Mouse (Mus musculus) monocyte, adult 5-6 weeks (primary cell): ENCODE results near the gene Acadvl. TPM values are rescaled to one million over a fixed set of nuclear protein-coding genes. Genes with fewer than 3 reads are reported as not detected.
"Not testable (repeated sequence)": the region's sequence is repeated elsewhere in the genome, so short reads cannot be mapped to it uniquely, and the experiment has no call there.

ENCODE experiments used
- ATAC-seq: fragments of 153-309, 156-312 bp; replicated peaks from 2 replicates; pipeline ENCODE4 v1.8.0; 2017; ENCODE audit warnings: mild to moderate bottlenecking; ENCODE audit not compliant: low TSS enrichment, insufficient number of reproducible peaks, severe bottlenecking, poor library complexity, low FRiP score
- total RNA-seq: library from RNA; stranded (forward); fragments of 200-1000, 200-491, 200-594 nt; gene quantifications from 3 replicates; pipeline ENCODE4 v1.2.3, GENCODE M21; 2017

Gene Acadvl
- total RNA-seq, 1 experiment from 2014 or later = 55.3 TPM

- ATAC-seq = peak; percentile 66
Observed at GRCm38 (mm10) chr11:70029130-70029801, 14.1 kb upstream of the Acadvl start.

GRCm38 (mm10) chr11:70028401-70029129, 13.4 kb upstream of the Acadvl start:
- no peak for ATAC-seq

GRCm38 (mm10) chr11:70027397-70027796, 12.2 kb upstream of the Acadvl start:
- no peak for ATAC-seq

DNA sequence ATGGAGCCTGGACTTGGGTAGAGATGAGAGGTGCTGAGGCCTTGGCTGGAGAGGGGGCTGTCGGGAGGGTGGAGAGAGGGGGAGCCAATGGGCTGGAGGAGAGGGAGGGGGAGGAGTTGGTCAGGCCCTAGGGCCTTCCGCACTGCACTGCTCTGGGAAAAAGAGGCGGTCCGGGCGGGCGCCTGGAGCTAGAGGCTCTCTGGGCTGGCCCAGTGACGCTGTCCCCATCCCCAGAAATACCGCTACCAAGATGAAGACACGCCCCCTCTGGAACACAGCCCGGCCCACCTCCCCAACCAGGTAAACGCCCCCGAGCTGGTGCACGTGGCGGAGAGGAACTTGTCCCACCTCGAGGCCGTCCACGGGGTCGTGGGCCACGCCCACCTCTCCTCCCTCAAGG, 11.5 kb upstream of the Acadvl start:
- ATAC-seq = no peak

DNA sequence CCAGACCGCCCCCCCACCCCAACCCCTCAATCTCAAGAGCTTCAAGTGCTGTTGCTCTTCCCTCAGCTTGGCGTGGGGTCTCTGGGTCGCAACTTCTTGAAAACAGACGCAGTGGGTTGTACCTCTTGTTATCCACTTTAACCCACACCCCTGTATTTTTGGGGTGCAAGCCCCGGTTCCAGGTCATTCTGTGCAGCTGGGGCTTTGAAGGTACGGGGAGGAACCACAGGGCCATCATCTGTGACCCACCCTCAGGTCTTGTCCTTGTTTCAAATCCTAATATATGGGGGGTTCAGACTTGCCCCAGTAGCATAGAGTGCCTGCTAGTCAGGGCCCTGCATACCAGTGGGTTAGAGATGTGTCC, 8.9 kb upstream of the Acadvl start:
- no peak for ATAC-seq

- ATAC-seq = no peak
Observed at GRCm38 (mm10) chr11:70023481-70024150, 8.4 kb upstream of the Acadvl start.

DNA sequence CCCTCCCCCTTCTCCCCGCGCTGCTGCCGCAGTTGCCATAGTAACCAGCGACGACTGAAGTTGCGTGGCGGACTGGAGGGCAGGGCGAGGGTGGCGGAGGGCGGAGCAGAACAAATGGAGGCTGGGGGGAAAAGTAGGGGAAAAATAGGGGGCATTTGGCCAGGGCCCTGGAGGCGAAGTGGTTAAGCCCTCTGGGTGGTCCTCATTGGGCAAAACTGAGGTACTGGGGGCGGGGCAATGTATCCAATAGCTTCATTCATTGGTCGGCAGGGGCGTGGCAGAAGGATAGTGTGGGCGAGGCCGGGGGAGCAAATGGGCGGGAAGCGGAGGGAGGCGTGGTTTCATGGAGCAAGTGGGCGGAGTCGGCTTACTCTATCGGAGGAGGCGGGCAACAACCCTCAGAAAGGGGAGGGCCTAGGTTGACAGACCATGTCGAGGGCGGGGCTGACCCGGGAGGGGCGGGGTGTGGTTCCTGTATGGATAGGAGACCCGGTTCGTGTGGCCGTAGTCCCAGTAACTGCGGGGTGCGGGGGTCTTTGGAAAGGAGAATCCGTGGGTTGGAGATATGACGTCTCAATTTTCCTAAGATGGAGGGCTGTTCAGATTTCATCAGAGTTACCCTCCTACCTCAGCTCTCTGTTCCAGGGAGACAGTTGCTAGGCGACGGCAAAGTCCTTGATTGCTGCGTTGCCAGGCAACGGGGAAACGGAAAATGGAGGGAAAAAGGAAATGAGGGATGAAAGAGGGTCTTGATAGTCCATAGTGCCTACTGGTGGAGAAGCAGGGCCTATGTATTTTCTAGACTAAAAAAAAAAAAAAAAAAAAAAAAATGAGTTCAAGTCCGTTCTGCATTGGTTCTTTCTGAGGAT, 6.3 kb upstream of the Acadvl start:
- ATAC-seq = peak; percentile 88

DNA sequence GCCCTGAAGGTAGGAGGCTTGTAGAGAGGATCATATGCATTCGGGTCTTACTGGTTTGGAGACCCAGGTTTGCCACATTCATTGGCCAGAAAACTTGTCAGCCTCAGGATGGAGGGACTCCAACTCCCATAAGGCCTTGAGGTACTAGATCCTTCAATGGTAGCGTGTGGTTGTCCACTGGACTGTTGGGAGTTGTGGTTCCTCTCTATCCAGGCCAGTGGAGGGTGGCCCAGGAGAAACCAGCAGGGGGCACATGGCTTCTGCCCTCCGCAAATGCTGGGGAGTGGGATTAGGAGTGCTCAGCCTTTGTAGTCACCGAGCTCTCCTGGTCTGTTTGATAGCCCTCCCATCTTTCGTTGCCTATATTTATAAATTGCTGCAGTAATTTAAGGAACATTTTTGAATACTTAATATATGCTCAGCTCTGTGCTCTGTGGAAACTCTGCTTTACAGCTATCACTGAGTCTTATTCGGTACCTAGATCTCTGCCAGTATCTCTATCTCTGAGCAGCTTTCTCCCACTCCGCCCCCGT, 5.6 kb upstream of the Acadvl start:
- peak; percentile 80 for ATAC-seq

DNA sequence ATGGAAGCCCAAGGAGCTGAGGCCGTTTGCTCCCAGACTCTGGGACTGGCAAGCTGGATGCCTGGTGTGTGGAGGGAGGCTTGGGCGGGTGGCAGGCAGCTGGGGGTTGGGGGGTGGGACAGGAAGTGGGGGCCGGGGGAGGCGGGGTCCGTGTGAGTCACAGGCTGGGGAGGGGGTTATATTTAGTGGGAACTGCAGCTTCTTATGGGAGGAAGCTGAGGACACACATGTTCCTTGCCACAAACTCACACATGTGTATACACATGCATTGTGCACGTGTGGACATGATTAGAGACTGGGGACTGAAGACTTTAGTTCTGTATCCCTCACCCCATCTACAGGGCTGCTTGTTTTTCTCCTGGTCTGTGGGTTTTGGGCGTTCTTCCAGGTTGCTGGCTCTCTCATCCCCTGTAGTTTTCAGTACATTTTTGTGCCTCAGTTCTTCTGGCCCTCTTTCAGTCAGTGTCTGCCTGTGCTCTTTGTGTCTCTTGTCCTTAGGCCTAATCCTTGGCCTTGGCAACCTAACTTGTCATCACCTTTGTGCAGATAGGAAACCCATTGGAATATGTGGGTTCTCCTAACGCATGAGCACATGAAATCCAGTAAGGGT, 4.9 kb upstream of the Acadvl start:
- ATAC-seq = no peak

DNA sequence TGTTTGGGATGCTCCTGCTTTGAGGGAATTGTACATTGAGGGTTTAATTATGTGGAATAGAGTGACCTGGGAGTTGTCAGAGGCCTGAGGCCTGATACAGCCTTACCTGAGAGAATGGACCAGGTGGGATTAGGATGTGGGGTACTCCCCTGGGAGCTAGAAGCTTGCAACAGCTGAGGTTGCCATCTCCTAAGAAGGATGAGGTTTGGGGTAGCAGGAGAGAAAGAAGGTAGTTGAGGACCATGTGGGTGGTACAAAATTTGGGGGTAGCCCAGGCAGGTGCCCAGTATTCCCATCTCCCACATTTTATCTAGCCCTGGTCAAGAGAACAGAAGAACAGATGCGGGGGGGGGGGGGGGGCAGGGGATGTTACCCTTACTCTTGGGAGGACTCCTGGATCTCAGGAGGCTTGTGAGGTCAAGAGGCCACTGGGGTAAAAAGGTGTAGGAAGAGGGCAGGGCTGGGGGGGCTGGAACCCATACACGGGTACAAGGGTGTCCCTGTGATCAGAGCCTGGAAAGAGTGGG, 4.3 kb upstream of the Acadvl start:
- no peak for ATAC-seq

- no peak for ATAC-seq
Observed at GRCm38 (mm10) chr11:70018131-70018990, 3.1 kb upstream of the Acadvl start.

- ATAC-seq = no peak
Observed at GRCm38 (mm10) chr11:70017199-70017767, 2.1 kb upstream of the Acadvl start.

- ATAC-seq = no peak
Observed at GRCm38 (mm10) chr11:70016669-70017068, 1.5 kb upstream of the Acadvl start, which contains the start of gene Dlg4. Gene Dlg4 (plus strand): TSS chr11:70016942.

GRCm38 (mm10) chr11:70016177-70016576, 966 bp upstream of the Acadvl start:
- not testable (repeated sequence) for ATAC-seq

DNA sequence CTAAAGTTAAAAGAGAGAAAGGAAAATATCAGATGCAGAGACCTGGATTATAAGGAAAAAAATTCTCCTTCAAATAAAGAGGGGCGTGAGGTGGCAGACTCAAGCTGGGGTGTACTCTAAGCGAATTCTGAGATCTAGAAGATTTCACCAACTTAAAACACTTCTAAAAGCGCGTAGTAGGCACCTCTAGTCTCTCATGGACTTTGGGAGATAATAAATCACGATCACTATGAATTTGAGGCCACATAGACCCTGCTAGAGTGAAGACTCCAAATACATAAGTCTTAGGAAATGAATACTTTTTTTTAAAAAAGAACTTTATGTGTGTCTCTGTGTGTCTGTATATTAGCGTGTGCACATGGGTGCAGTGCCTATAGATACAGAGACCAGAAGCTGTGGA, 466 bp upstream of the Acadvl start:
- ATAC-seq = no peak

DNA sequence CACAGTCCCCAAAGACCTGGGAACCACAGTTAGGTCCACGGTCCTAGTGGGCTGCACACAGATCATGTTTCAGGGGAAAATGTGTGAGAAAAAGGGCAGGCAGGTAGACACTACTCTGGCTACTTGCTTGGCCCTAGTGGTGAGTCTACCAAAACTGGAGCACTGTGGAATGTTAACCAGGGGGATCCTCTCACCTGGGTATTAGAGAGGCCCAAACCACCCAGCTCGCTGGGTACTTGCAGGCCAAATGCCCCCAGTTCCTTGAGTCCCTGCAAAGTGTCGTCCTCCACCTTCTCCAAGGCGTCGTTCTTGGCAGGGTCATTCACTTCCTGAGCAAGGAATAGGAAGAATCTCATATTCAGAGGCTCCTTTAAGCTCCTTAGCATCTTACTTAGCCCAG, 1.2 kb downstream of the Acadvl start:
- ATAC-seq = no peak

GRCm38 (mm10) chr11:70013408-70013807, 1.8 kb downstream of the Acadvl start:
- ATAC-seq = no peak
